Mouse (Mus musculus): Measurements from ENCODE around the gene Comt.

- no peak for TF ChIP-seq MYOD1 (IDR thresholded peaks at IDR 0.05; ENCODE audit: control insufficient read depth, insufficient read length, low read depth)
- TF ChIP-seq CTCF (IDR thresholded peaks at IDR 0.05; ENCODE audit: control insufficient read depth, insufficient read depth, insufficient read length) = no peak
- no peak for TF ChIP-seq USF1 (IDR thresholded peaks at IDR 0.05; ENCODE audit: low read depth)
- no peak for TF ChIP-seq MAX (IDR thresholded peaks at IDR 0.05)
- TF ChIP-seq CEBPB (IDR thresholded peaks at IDR 0.05; ENCODE audit: low read depth) = no peak
- no peak for TF ChIP-seq FOSL1 (IDR thresholded peaks at IDR 0.05; ENCODE audit: insufficient read depth, low read length, poor library complexity, severe bottlenecking)
Observed at GRCm38 (mm10) chr16:18447243-18447642, 20.6 kb upstream of the Comt start.

All from C2C12 (cell line).